Mouse (Mus musculus) heart, postnatal 0 days (tissue): ENCODE measurements around the gene Rfwd3. TPM values are rescaled to one million over a fixed set of nuclear protein-coding genes. Genes with fewer than 3 reads are reported as not detected.

Experiments
- ATAC-seq: fragments of 200-750 bp; cut with Nextera tagmentation; 2 replicates; pipeline ENCODE4 v1.8.0; 2017; ENCODE audit warnings: low read depth, moderate number of reproducible peaks, moderate library complexity; ENCODE audit not compliant: insufficient read depth
- DNase-seq: peaks from one replicate; pipeline ENCODE4 v3.0.0-alpha.2; 2016; ENCODE audit warnings: low spot score
- H3K27ac ChIP-seq: fragments of 300-500 bp; sonication (generic); 2 replicates; pipeline ENCODE4 v1.5.1; 2014; ENCODE audit warnings: low read depth, mild to moderate bottlenecking
- H3K27me3 ChIP-seq: fragments of 300-500 bp; sonication (generic); 2 replicates; pipeline ENCODE4 v1.6.1; 2014; ENCODE audit warnings: low read length, mixed read lengths; ENCODE audit not compliant: control insufficient read depth, insufficient read depth
- H3K36me3 ChIP-seq: fragments of 300-500 bp; sonication (generic); replicated peaks from 2 replicates; pipeline ENCODE4 v1.6.1; 2014; ENCODE audit warnings: low read length, mixed read lengths; ENCODE audit not compliant: control insufficient read depth, insufficient read depth
- H3K4me1 ChIP-seq: fragments of 300-500 bp; sonication (generic); 2 replicates; pipeline ENCODE4 v1.6.1; 2014; ENCODE audit warnings: antibody characterized with exemption; ENCODE audit not compliant: control insufficient read depth, insufficient read depth
- H3K4me2 ChIP-seq: fragments of 300-500 bp; sonication (generic); 2 replicates; pipeline ENCODE4 v1.6.1; 2014; ENCODE audit warnings: low read depth, mild to moderate bottlenecking, low read length, moderate library complexity
- H3K4me3 ChIP-seq: fragments of 300-500 bp; sonication (generic); 2 replicates; pipeline ENCODE4 v1.5.1; 2014; ENCODE audit warnings: low read depth, low read length
- H3K9ac ChIP-seq: fragments of 300-500 bp; sonication (generic); replicated peaks from 2 replicates; pipeline ENCODE4 v1.6.1; 2014; ENCODE audit warnings: low read depth, low read length, mixed read lengths
- H3K9me3 ChIP-seq: fragments of 300-500 bp; sonication (generic); replicated peaks from 2 replicates; pipeline ENCODE4 v1.6.1; 2016; ENCODE audit warnings: low read length; ENCODE audit not compliant: control insufficient read depth
- CTCF ChIP-seq: IDR thresholded peaks from 2 replicates; pipeline ENCODE4 v1.5.1; 2016; ENCODE audit warnings: antibody characterized with exemption, control low read depth, low read depth
- EP300 ChIP-seq: IDR thresholded peaks from 2 replicates; pipeline ENCODE4 v1.6.1; 2016; ENCODE audit warnings: antibody characterized with exemption, low read depth
- WGBS: fragments of 180-500 bp; shearing (Covaris S2); extraction: QIAGEN DNeasy Blood & Tissue Kit; methylation state at CpG from one replicate; pipeline ENCODE4 v1.1.7; 2014; 5-methylcytosine and 5-hydroxymethylcytosine counted together
- polyA plus RNA-seq: library from polyadenylated mRNA; unstranded; fragments of >200 nt; fragmentation: Nextera tagmentation; extraction: Ambion mirVana; gene quantifications from 2 replicates; pipeline ENCODE4 v1.2.1, GENCODE M21; 2015
- total RNA-seq: library from RNA; depleted of rRNA; stranded (reverse); fragments of >200 nt; gene quantifications from 2 replicates; pipeline ENCODE4 v1.2.3, GENCODE M21; 2014; ENCODE audit warnings: low replicate concordance; rRNA removed

Rfwd3 gene
- total and polyA plus RNA-seq, 2 experiments from 2014 or later = 16.0 to 32.7 TPM

GRCm38 (mm10) chr8:111246287-111246830 lies 53.7 kb downstream of the Rfwd3 start:
- H3K4me2 ChIP-seq = no peak overlapping the region
- no peak for ATAC-seq
- TF ChIP-seq EP300 (no peak), CTCF (no peak)
- H3K27ac ChIP-seq = 0 out of 2 replicates have a peak overlapping the region, but pooled peaks have one; percentile 17
- H3K9me3 ChIP-seq = no peaks in the 10 kb centered on the region
- no peak overlapping the region for H3K9ac ChIP-seq
- H3K36me3 ChIP-seq = no peaks in the 10 kb centered on the region
- H3K27me3 ChIP-seq = no peaks in the 10 kb centered on the region
- DNase-seq = no peak
- WGBS = 58% methylated on average over 4 of the region's 4 CpGs
- peaks cover 3% of the 10 kb centered on the region; the same call in 1 of the 2 replicates for H3K4me1 ChIP-seq
- no peak overlapping the region for H3K4me3 ChIP-seq

DNA sequence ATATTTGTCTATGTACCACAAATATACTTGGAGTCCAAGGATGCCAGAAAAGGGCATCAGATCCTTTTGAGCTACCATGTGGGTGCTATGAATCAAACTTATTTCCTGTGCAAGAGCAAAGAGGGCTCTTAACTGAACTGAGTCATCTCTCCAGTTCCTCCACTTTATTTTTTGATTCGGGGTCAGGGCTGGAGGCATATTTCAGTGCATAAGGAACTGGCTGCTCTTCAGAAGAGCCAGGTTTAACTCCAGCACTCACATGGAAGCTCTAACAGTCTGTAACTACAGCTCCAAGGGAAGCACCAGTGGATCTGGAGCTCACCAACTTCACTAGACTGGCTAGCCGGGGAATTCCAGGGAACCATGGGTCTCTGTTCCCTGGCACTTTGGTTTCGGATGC lies 62.7 kb downstream of the Rfwd3 start:
- ATAC-seq = no peak
- Histone ChIP-seq H3K9me3 (no peaks in the 10 kb centered on the region), H3K36me3 (no peaks in the 10 kb centered on the region), H3K4me3 (no peak overlapping the region), H3K27ac (peak overlapping the region; percentile 31; the same call in 1 of the 2 replicates), H3K4me2 (no peak overlapping the region), H3K27me3 (no peaks in the 10 kb centered on the region), H3K9ac (no peak overlapping the region), H3K4me1 (peaks cover 11% of the 10 kb centered on the region)
- DNase-seq = no peak
- TF ChIP-seq CTCF (no peak), EP300 (no peak)
- WGBS = 70% methylated on average over 3 of the region's 3 CpGs

GRCm38 (mm10) chr8:111233730-111234129 lies 66.3 kb downstream of the Rfwd3 start:
- Histone ChIP-seq H3K27ac (no peak overlapping the region), H3K9ac (no peak overlapping the region), H3K4me1 (peaks cover 16% of the 10 kb centered on the region), H3K4me2 (no peak overlapping the region), H3K27me3 (no peaks in the 10 kb centered on the region), H3K9me3 (no peaks in the 10 kb centered on the region), H3K4me3 (no peak overlapping the region), H3K36me3 (no peaks in the 10 kb centered on the region)
- ATAC-seq (no peak), DNase-seq (no peak)
- WGBS = 95% methylated on average over 2 of the region's 2 CpGs
- no peak for TF ChIP-seq CTCF
- no peak for TF ChIP-seq EP300

DNA sequence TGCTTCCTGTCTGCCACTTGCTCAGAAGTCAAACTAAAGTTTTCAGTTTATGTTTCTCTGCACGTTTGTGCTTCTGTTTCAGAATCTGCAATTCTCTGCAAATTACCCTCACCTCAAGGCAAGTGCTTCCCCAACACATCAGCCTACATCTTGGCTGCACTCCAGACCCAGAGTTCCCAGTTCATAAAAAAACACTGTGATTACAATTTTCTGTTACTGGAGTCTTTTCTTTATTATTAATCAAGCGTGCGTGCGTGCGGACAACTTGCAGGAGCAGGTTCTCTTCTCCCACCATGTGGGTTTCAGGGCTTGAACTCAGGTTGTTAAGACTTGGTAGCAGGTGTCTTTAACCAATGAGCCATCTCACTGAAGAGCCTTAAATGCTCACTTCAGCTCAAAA lies 75.9 kb downstream of the Rfwd3 start:
- WGBS = 60% methylated on average over 5 of the region's 5 CpGs
- Histone ChIP-seq H3K27me3 (no peaks in the 10 kb centered on the region), H3K4me1 (no peaks in the 10 kb centered on the region), H3K36me3 (no peaks in the 10 kb centered on the region), H3K9me3 (no peaks in the 10 kb centered on the region), H3K27ac (no peak overlapping the region), H3K4me3 (no peak overlapping the region), H3K4me2 (no peak overlapping the region), H3K9ac (no peak overlapping the region)
- TF ChIP-seq CTCF = no peak
- no peak for TF ChIP-seq EP300
- no peak for ATAC-seq
- DNase-seq = no peak

Other genes with a start within 250 kb of the Rfwd3 start
- gene Exosc6, start 243.9 kb downstream of the Rfwd3 start, total RNA-seq = 7.1 and 17.0 TPM in 2 replicates
- 0.38 and 2.0 TPM in 2 replicates for gene Exosc6, start 243.9 kb downstream of the Rfwd3 start, polyA plus RNA-seq
- not detected in 2 replicates for gene Clec18a, start 207.8 kb downstream of the Rfwd3 start, total RNA-seq
- gene Clec18a, start 207.8 kb downstream of the Rfwd3 start, polyA plus RNA-seq = 0.05 and 0.10 TPM in 2 replicates
- 67.8 and 87.4 TPM in 2 replicates for gene Pdpr, start 205.6 kb downstream of the Rfwd3 start, total RNA-seq
- gene Pdpr, start 205.6 kb downstream of the Rfwd3 start, polyA plus RNA-seq = 14.9 and 17.9 TPM in 2 replicates
- 30.5 and 41.9 TPM in 2 replicates for gene Glg1, start 41.0 kb downstream of the Rfwd3 start, total RNA-seq
- gene Glg1, start 41.0 kb downstream of the Rfwd3 start, polyA plus RNA-seq = 37.1 and 38.2 TPM in 2 replicates
- gene Mlkl, start 38.0 kb upstream of the Rfwd3 start, total RNA-seq = 0.58 and 3.1 TPM in 2 replicates
- 4.2 and 4.4 TPM in 2 replicates for gene Mlkl, start 38.0 kb upstream of the Rfwd3 start, polyA plus RNA-seq
- 5.5 TPM in 1 of 2 replicates, not detected in the other for gene Fa2h, start 93.6 kb upstream of the Rfwd3 start, total RNA-seq
- not detected in 2 replicates for gene Fa2h, start 93.6 kb upstream of the Rfwd3 start, polyA plus RNA-seq
- 3.2 and 6.5 TPM in 2 replicates for gene Wdr59, start 221.9 kb upstream of the Rfwd3 start, total RNA-seq
- 2.3 and 2.4 TPM in 2 replicates for gene Wdr59, start 221.9 kb upstream of the Rfwd3 start, polyA plus RNA-seq
- gene Znrf1, start 235.9 kb upstream of the Rfwd3 start, total RNA-seq = 52.1 and 69.1 TPM in 2 replicates
- 13.9 and 15.1 TPM in 2 replicates for gene Znrf1, start 235.9 kb upstream of the Rfwd3 start, polyA plus RNA-seq